Mouse (Mus musculus): ENCODE results near the gene Ankrd12. TPM values are rescaled to one million over a fixed set of nuclear protein-coding genes. Genes with fewer than 3 reads are reported as not detected.
"Not testable (repeated sequence)": the region's sequence is repeated elsewhere in the genome, so short reads cannot be mapped to it uniquely, and the experiment has no call there.

Gene Ankrd12
- total RNA-seq, 2 experiments from 2014 or later, result 272 to 293 TPM

DNA sequence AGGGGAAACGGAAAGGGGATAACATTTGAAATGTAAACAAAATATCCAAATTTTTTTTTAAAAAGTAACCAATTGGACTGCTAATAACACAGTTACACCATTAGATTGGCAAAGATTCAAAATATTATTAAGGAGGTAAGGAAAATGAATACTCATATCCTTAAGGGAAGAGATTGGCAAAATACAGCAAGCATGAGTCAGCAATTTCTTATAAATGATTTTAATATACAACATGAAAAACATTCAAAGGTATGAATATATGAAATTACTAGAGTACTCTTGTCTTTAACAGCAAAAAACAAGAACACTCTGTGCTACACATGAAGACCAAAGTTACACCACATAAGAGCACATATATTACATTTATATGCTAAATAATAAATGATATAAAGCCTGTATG lies 8.1 kb upstream of the Ankrd12 start:
- DNase-seq (ENCODE audit: low spot score in 2 of 2), result no peak

DNA sequence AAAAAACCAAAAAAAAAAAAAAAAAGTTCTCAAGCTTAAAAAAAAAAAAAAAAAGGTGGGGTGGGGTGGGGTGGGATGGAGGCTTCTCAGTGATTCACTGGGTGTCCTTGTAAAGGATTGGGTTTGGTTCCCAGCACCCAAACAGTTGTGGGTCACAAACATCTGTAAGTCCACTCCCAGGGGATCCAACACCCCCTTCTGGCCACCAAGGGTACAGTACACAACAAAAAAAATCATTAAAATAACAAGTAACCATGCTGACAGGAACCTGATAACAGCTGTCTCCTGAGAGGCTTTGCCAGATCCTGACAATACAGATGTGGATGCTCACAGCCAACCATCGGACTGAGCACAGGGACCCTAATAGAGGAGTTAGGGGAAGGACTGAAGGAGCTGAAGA lies 7.6 kb upstream of the Ankrd12 start:
- no peak for DNase-seq (ENCODE audit: low spot score in 2 of 2)

DNA sequence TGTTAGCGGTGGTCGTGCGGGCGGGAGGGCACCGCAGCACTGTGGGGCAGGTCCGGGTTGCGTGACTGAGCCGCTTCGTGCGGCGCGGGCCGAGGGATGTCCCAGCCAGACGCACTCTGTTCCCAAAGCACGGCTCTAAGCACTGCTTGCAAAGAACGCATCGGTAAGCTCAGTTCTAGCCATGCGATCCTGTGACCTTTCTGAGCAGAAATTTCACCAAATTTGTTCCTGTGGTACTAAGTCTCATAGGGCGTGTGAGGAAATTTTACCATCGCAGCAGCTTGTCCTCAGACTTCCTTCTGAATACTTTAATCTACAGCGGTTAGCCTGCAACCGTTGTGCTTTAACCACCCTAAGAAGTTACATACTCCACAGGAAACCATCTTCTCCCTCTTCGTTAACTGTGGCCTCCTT lies 555 bp upstream of the Ankrd12 start:
- DNase-seq (ENCODE audit: low spot score in 2 of 2), result no peak

DNA sequence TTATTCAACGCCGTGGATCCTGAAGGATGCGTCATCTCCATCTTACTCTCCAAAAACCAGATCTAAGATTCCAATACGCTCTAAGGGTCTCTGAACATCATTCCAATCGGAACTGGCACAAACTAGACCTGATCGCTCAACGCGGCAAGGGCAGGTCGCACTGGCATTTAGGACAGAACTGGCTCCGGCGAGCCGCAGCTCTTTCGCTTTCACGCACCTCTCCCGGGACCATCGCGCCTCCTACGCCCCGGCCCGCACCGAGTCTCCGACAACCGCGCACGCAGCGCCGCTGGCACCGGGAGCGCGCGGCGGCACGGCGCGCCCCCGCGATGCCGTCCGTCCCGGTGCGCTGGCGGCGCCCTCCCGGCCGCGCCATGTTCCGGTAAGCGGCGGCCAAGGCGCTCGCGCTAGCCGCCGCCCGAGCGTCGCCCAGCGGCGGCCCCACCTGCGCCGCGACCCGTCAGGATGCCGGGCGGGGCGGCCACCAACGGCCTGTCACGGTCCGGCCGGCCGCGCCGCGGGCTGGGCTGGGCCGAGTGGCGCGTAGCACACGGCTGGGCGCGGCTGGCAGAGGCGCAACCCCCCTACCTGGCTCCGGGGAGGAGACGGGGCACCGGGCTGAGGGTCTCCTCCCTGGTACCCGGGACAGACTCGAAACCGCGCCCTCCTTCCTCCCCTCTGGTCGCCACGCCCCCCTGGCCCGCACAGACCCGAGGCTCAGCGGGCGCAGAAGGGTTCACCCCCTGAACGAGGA lies 538 bp downstream of the Ankrd12 start:
- DNase-seq (ENCODE audit: low spot score in 2 of 2), result peak; percentile 31 to 47

DNA sequence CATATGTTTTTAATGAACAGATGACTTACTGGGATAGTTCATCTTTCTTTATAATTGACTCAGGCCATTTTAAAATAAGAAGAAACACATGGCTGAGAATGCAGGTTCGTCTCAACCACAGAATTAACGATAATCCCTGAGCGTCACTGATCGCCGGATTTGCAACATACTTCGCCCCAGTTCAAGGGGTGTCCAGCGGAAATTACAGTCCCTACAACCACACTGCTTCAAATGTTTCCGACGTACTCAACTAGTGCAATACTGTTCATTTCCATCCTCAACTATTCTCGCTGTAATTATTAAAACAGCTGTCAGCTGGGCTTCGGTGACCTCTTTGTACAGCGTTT lies 1.1 kb downstream of the Ankrd12 start:
- no peak for DNase-seq (ENCODE audit: low spot score in 2 of 2)

DNA sequence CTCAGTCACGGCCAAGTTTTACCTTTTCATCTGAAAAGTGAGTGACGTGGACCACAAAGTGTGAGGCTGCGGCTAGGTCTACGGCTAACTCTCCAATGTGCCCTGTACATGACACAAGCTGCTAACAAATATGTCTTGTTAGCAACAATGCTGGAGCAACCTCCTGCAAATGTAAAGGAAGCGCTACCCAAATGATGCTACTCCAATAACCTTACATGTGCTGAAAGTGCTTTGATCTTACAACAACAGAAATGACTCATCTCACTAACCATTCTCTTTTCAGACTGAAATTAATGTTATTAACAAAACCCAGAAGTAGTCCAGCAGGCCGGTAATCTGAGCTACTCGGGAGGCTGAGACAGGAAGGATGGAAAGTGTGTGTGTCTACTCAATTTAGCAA lies 2.9 kb downstream of the Ankrd12 start:
- DNase-seq (ENCODE audit: low spot score in 2 of 2), result no peak

DNA sequence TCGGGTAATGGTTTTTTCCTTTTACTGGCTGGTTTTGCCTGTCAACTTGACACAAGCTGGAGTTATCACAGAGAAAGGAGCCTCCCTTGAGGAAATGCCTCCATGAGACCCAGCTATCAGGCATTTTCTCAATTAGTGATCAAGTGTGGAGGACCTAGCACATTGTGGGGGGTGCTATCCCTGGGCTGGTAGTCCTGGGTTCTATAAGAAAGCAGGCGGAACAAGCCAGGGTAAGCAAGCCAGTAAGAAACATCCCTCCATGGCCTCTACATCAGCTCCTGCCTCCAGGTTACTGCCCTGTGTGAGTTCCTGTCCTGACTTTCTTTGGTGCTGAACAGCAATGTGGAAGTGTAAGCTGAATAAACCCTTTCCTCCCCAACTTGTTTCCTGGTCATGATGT lies 7.9 kb downstream of the Ankrd12 start:
- DNase-seq (ENCODE audit: low spot score in 2 of 2), result not testable (repeated sequence)

DNA sequence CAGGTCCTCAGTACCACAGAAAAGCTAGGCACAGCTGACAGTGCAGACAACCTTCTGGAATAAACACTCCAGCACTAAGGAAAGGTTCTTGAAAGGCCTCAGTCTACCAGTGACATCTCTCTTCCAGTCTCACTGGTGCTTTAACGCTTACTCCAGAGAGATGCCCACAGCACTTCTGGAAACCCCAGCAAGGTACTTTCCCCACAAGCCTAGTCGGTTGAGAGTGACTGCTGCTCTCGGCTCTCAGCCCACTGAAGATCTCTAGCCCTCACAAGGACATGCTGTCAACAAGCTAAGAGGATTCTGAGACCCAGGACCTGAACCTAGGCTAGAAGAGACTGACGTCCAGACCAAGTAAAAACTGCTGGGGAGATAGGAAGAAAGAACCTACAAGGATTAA lies 11.8 kb downstream of the Ankrd12 start:
- no peak for DNase-seq (ENCODE audit: low spot score in 2 of 2)

DNA sequence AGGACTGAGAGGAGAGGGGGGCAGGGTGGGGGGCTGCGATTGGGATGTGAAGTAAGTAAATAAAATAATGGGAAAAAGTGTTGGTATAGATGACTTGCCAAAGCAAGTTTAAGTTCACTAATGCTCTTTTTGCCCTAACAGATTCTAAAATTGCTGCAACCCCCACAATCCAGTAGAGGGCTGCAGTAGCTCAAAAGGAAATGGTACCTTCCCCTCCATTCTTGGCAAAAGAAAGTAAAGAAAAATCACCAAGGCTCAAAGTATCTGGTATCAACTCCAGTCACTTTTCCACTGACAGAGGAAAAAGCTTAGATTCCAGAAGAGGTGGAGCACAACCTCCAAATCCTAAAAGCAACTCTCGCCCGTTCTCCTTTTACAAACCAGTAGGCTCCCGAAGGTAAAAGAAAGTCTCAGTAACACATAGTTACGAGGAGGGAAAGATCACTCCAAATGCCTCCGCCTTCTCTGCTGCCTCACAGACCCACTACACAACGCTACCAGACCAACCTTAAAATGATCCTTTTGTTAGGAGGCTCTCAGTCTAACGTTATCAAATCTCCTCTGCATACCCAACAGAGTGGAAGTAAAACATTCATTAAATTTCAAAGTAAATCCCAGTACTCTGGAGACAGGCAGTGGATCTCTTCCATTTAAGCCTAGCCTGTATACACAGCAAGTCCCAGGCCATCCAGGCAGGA lies 15.5 kb downstream of the Ankrd12 start:
- no peak for DNase-seq (ENCODE audit: low spot score in 2 of 2)

DNA sequence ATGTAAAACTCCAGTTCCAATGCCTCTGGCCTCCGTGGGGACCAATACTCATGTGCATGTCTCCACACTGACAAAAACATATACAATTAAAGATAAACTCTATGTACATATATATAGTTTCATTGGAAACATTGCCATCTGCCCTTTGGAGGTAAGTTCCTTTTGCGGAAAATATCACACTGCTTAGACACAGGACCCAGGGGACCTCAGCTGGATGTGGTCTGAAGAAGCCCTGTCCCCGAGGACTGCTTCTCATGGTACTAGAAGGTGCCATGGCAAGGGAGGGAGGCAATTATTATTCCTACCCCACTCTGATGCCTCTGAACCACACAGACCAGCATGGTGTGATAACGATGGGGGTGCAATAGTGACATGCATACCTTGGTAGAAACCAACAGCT lies 18.7 kb downstream of the Ankrd12 start:
- no peak for DNase-seq (ENCODE audit: low spot score in 2 of 2)

DNA sequence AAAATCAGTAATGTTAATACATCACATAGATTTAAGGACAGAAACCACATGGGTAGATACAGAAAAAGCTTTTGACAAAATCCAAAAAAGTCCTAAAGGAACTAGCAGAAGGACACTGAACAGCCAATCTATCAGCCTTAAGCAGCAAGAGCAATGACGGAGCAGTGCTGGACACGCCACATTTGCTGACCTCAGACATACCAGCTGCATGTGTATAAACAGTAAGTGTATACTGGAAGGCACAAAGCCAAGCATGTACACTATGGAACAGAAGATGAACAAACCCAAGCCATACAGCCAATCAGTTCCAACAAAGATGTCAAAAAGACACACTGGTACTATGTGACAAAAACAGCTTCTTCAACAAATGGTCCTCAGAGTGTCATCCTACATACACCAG lies 19.7 kb downstream of the Ankrd12 start:
- DNase-seq (ENCODE audit: low spot score in 2 of 2), result no peak

DNA sequence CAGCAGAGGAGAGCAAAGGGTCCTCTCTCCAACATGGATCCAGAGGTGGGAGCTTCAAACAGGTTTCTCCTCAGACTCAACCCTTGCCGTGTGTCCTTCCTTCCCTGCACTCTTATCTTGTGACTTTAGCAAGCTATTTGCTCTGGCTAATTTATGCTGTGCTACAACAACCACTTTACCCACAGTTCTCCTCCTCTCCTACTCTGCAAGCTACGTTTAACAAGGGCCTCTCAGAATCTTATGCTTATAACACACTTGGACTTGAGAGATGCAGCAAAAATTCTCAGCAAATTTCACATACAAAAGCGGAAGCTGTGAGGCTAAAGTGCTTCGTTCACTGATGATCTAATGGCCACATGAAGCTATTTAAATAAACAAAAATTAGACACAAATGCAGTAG lies 23.5 kb downstream of the Ankrd12 start:
- no peak for DNase-seq (ENCODE audit: low spot score in 2 of 2)

DNA sequence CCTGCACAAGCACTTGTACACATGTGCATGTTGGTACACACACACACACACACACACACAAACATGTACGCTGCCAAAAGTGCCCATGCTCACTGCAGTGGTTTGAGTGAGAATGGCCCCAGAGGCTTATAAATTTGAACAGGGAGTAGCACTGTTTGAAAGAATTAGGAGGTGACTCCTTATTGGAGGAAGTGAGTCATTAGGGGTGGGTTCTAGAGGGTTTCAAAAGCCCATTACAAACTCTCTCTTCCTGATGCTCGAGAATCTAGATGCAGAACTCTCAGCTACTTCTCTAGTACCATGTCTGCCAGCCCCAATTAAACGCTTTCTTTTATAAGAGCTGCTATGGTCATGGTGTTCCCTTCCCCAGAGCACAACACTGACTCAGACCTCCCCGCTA lies 28.1 kb downstream of the Ankrd12 start:
- DNase-seq (ENCODE audit: low spot score in 2 of 2), result no peak

DNA sequence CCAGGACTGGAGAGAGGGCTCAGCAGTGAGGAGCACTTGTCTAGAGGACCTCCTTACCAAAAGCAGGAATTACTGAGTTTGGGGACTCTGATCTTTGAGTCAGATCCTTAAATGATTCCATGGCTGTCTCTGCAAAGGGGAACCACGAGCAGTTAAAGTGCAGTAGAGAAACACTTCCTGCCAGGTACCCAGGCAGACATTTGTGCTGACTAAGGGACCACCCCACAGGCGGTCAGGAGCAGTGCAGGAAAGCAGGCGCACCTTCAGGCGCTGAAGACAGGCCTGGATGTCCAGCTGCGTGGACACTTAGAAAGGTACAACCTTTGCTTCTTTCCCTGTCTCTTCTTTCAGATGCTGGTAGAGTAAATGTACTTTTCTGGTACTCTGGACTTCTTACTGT lies 28.7 kb downstream of the Ankrd12 start:
- DNase-seq (ENCODE audit: low spot score in 2 of 2), result no peak

DNA sequence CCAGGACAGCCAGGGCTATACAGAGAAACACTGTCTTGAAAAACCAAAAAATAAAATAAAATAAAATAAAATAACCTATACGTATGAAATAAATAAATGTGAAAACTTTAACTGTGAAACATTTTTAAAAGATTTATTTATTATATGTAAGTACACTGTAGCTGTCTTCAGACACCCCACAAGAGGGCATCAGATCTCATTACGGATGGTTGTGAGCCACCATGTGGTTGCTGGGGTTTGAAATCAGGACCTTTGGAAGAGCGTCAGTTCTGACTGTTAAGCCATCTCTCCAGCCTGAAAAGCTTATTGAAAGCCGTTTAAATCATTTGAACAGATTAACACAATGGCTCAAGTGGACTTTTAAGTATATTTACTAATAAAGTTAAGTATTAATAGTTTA lies 33.2 kb downstream of the Ankrd12 start:
- not testable (repeated sequence) for DNase-seq (ENCODE audit: low spot score in 2 of 2)

DNA sequence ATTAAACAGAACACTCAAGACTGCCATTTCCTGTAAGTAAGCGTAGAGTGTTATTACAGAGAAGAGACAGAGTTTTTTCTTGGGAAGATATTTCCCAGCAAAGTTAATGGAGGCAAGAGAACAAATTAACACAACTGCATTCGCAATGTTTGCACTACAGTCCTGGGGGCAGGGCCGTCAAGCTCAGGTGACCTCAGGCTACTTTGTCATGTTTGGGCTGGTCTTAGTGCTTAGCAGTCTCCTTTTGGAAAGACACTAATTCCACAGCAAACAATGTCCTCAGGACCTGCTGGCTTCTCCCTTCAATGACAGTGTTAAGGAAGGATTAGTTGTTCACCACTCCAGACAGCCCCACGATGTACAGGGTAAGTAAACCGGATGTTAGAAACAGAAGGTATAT lies 35.9 kb downstream of the Ankrd12 start:
- DNase-seq (ENCODE audit: low spot score in 2 of 2), result no peak

DNA sequence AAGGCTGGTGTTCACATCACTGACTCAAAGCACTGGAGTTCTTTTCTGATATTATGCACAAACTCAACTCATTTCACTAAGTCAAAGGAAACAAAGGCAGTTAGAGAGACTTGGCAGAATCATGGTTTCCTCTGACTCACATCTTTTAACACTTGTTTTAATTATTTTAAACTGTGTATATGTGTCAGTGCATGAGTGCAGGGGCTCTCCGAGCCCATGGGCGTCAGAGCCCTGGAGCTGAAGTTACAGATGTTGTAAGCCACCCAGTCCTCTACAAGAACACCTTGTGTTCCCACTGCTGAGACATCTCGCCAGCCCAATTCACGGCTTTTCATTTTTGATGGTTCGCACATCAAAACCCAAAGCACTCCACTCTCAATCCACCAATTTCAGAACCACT lies 43.6 kb downstream of the Ankrd12 start:
- DNase-seq (ENCODE audit: low spot score in 2 of 2), result no peak

DNA sequence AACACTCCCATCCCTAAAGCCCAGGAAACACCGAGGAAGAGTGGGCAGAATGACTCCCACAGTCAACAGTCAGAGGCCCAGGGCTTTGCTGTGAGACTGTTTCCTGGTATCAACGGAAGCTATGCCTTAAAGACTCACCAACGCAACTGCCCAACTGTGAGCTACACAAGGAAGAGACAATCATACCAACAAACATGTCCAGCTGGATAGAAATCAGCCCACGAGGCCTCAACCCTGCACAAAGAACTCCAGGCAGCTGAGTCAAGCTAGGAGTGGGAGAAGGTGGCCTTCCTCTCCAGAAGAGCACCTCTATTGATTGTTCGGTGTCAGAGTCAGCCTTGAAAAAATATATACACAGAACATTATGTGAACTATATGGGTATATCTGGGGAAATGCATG lies 44.9 kb downstream of the Ankrd12 start:
- DNase-seq (ENCODE audit: low spot score in 2 of 2), result no peak

DNA sequence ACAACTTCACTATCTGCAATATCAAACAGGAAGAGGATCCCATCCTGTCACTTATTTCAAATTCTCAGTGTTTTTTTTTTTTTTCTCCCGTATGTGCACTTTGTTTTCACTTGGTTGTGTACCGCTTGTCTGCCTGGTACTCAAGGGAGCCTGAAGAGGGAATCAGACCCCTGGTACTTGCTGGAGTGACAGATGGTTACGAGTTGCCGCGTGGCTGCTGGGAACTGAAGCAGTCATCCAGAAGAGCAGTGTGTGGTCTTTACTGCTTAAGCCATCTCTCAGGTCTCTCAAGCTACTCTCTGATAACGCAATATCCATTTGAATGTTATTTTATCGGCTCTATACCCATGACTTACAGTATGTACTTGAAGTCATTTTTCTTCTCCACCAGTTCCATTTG lies 52.7 kb downstream of the Ankrd12 start:
- DNase-seq (ENCODE audit: low spot score in 2 of 2), result no peak

DNA sequence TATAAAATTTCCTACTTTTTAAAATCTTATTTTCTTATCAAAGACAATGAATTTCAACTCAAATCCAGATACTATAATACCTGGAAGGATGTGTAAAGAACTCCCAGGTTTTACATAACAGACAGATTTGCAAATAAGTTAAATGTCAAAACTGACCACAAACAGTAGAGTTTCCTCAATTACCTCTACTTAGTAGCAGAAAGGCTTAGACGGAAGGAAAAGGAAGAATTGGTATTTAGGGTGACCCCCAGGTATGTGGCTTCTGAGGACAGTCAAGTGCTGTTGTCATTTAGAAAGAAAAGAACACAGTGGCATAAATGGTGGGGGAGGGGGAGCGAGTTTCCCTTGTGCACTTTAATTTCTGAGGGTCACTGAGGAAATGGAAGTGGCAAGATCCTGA lies 65.1 kb downstream of the Ankrd12 start:
- DNase-seq (ENCODE audit: low spot score in 2 of 2), result no peak

DNA sequence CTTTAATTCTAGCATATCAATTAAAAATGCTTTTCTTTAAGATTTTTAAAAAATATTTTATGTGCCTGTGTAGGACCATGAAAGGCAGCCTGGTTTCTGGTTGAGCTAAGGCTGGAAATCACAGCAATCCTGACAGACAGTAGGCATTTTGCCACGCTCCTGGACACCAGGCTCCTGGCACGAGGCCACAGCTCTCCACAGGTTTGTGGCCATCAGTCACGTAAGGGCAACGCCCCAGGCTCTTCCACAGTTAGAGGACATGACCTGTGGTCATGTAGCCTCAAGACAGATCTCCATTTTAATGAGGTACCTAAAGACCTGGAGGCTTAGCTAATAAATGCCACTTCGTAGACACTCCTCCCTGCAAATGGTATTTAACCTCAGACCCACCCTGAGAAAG lies 69.0 kb downstream of the Ankrd12 start:
- no peak for DNase-seq (ENCODE audit: low spot score in 2 of 2)

DNA sequence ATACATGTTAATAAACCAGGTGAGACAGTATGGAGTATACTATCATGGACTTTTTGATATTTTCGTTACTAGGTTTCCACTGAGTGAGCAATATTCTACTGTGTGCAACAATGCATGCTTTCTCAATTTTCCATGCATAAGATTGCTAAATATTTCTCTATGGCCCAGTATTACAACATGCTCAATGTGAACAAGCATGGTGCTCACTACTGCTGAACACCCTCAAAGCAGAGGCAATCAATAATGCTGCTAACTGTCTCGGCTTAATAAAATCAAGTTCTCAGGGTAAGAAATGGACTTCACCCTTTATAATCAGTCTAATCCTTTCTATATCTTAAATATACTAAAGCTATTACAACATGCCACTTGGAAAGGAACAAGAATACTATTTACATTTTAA lies 69.4 kb downstream of the Ankrd12 start:
- DNase-seq (ENCODE audit: low spot score in 2 of 2), result no peak

DNA sequence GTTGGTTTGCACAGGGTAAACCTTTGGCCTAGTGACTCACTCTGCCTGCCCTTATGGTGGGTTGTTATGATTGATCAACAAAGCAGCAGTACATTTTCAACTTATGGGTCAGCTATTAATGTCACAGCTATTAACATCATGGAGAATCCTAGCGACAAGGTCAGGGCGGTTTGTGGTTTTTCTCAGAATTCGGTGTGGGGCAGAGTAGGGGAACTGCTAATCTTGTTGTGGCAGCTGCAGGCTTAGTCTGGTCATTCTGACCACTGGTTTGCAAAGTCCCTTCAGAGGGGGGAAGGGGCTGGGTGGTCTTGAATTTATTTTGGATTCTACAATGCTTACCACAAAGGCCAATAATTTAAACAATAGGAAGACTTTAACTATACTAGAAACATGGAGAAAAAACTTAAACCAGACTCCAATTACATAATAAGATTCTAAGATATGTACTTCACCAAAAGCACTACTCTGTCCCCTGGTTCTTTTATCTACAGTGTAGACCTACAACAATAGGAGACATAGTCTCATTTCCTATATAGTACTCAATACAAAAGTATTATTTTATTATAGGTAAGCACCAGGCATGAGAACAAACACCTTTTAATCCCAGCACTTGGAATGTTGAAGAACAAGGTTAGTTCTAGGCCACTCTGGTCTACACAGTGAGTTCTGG lies 88.6 kb downstream of the Ankrd12 start:
- no peak for DNase-seq (ENCODE audit: low spot score in 2 of 2)

Measured in layer of hippocampus, adult 18-20 months (tissue).